Mouse (Mus musculus) CH12.LX (cell line): Measurements from ENCODE around the gene 2410015M20Rik. TPM values are rescaled to one million over a fixed set of nuclear protein-coding genes. Genes with fewer than 3 reads are reported as not detected.

Experiments used
- DNase-seq: peaks from one replicate; pipeline ENCODE4 v3.0.0-alpha.2; 2013; ENCODE audit errors: extremely low read depth
- H3K27ac ChIP-seq: 2 replicates; pipeline ENCODE4 v1.5.1; 2012; ENCODE audit warnings: low read depth, mild to moderate bottlenecking, control low read depth, moderate library complexity; ENCODE audit not compliant: insufficient read depth
- H3K27me3 ChIP-seq: replicated peaks from 2 replicates; pipeline ENCODE3; 2012; ENCODE audit warnings: inconsistent platforms
- H3K36me3 ChIP-seq, 2 experiments: replicated peaks in 1 of 2; 2 replicates each; pipeline versions ENCODE3 to v1.6.1; 2012; ENCODE audit warnings: inconsistent platforms in 1 of 2, low read length in 1 of 2, mild to moderate bottlenecking in 1 of 2, mixed read lengths in 1 of 2, moderate library complexity in 1 of 2; ENCODE audit not compliant: control insufficient read depth in 1 of 2, insufficient read depth in 1 of 2
- H3K4me1 ChIP-seq, 2 experiments: 2 replicates each; pipeline ENCODE4 v1.6.1; 2012; ENCODE audit warnings: inconsistent platforms in 1 of 2, moderate library complexity in 1 of 2; ENCODE audit not compliant: insufficient read depth in 2 of 2, control insufficient read depth in 1 of 2
- H3K4me2 ChIP-seq: 2 replicates; pipeline ENCODE4 v1.6.1; 2012; ENCODE audit warnings: low read depth, mild to moderate bottlenecking, control low read depth; ENCODE audit not compliant: poor library complexity, insufficient read depth, severe bottlenecking
- H3K4me3 ChIP-seq, 3 experiments: fragments of 150-350 bp in 1 of 3; sonication (generic) in 1 of 3; replicated peaks in 1 of 3; 2 replicates each; pipeline versions ENCODE3 to v1.5.1; 2011 to 2012; ENCODE audit warnings: low read depth in 2 of 3, low read length in 2 of 3, mild to moderate bottlenecking in 2 of 3, moderate library complexity in 2 of 3, control low read depth in 1 of 3, improper control_type of control experiment in 1 of 3, inconsistent platforms in 1 of 3, mixed read lengths in 1 of 3; ENCODE audit not compliant: poor library complexity in 1 of 3
- H3K79me2 ChIP-seq: replicated peaks from 2 replicates; pipeline ENCODE4 v1.6.1; 2012; ENCODE audit warnings: mild to moderate bottlenecking, moderate library complexity; ENCODE audit not compliant: control insufficient read depth, poor library complexity, insufficient read depth, severe bottlenecking; ENCODE audit errors: extremely low read depth
- H3K9ac ChIP-seq: 2 replicates; pipeline ENCODE4 v1.6.1; 2012; ENCODE audit warnings: low read depth, mild to moderate bottlenecking, control low read depth, moderate library complexity; ENCODE audit not compliant: insufficient read depth
- H3K9me3 ChIP-seq: replicated peaks from 2 replicates; pipeline ENCODE3; 2012; ENCODE audit warnings: low read length, inconsistent platforms, mixed read lengths
- BHLHE40 ChIP-seq: IDR thresholded peaks from 2 replicates; pipeline ENCODE4 v1.6.1; 2011; ENCODE audit warnings: mild to moderate bottlenecking, low read depth, low read length, improper control_type of control experiment
- CHD1 ChIP-seq: IDR thresholded peaks from 2 replicates; pipeline ENCODE4 v1.6.1; 2012; ENCODE audit warnings: low read depth, low read length, improper control_type of control experiment, inconsistent platforms
- CHD2 ChIP-seq: IDR thresholded peaks from 2 replicates; pipeline ENCODE4 v1.6.1; 2011; ENCODE audit warnings: low read length, improper control_type of control experiment
- CTCF ChIP-seq, 2 experiments: IDR thresholded peaks in 1 of 2; conservative IDR thresholded peaks in 1 of 2; 2 replicates each; pipeline ENCODE4 v1.5.1; 2011 to 2012; ENCODE audit warnings: low read depth in 2 of 2, low read length in 2 of 2, improper control_type of control experiment in 1 of 2, inconsistent platforms in 1 of 2, mild to moderate bottlenecking in 1 of 2, moderate library complexity in 1 of 2
- E2F4 ChIP-seq: IDR thresholded peaks from 2 replicates; pipeline ENCODE4 v1.6.1; 2011; ENCODE audit warnings: low read depth, low read length, improper control_type of control experiment; ENCODE audit not compliant: insufficient replicate concordance
- ELF1 ChIP-seq: IDR thresholded peaks from 2 replicates; pipeline ENCODE4 v1.6.1; 2014; ENCODE audit warnings: low read depth, mild to moderate bottlenecking, inconsistent platforms, low read length, improper control_type of control experiment
- EP300 ChIP-seq: IDR thresholded peaks from 2 replicates; pipeline ENCODE4 v1.6.1; 2011; ENCODE audit warnings: low read length, improper control_type of control experiment
- ETS1 ChIP-seq: conservative IDR thresholded peaks from 2 replicates; pipeline ENCODE4 v1.6.1; 2012; ENCODE audit warnings: low read depth, mild to moderate bottlenecking, inconsistent platforms, low read length, improper control_type of control experiment, moderate library complexity
- GABPA ChIP-seq: IDR thresholded peaks from 2 replicates; pipeline ENCODE4 v1.6.1; 2012; ENCODE audit warnings: low read depth, low read length, improper control_type of control experiment, inconsistent platforms; ENCODE audit not compliant: insufficient replicate concordance
- HCFC1 ChIP-seq: IDR thresholded peaks from 2 replicates; pipeline ENCODE4 v1.6.1; 2012; ENCODE audit warnings: low read depth, mild to moderate bottlenecking, inconsistent platforms, low read length, improper control_type of control experiment
- IRF4 ChIP-seq: IDR thresholded peaks from 2 replicates; pipeline ENCODE4 v1.6.1; 2014; ENCODE audit warnings: low read depth, mild to moderate bottlenecking, inconsistent platforms, low read length, improper control_type of control experiment
- KAT2A ChIP-seq: IDR thresholded peaks from 2 replicates; pipeline ENCODE4 v1.6.1; 2012; ENCODE audit warnings: low read length, improper control_type of control experiment, inconsistent platforms; ENCODE audit not compliant: insufficient replicate concordance
- MAX ChIP-seq: IDR thresholded peaks from 2 replicates; pipeline ENCODE4 v1.6.1; 2011; ENCODE audit warnings: low read length, improper control_type of control experiment
- MXI1 ChIP-seq: IDR thresholded peaks from 2 replicates; pipeline ENCODE4 v1.6.1; 2011; ENCODE audit warnings: mild to moderate bottlenecking, low read depth, low read length, improper control_type of control experiment
- MYC ChIP-seq: IDR thresholded peaks from 2 replicates; pipeline ENCODE4 v1.6.1; 2011; ENCODE audit warnings: low read depth, mild to moderate bottlenecking, improper control_type of control experiment, low read length
- NELFE ChIP-seq: IDR thresholded peaks from 2 replicates; pipeline ENCODE4 v1.6.1; 2011; ENCODE audit warnings: low read depth, low read length, improper control_type of control experiment
- NRF1 ChIP-seq: IDR thresholded peaks from 2 replicates; pipeline ENCODE4 v1.6.1; 2014; ENCODE audit warnings: low read depth, mild to moderate bottlenecking, inconsistent platforms, low read length, improper control_type of control experiment, moderate library complexity
- POLR2A ChIP-seq: IDR thresholded peaks from 2 replicates; pipeline ENCODE4 v1.6.1; 2011; ENCODE audit warnings: low read depth, mild to moderate bottlenecking, improper control_type of control experiment, low read length
- POLR2AphosphoS2 ChIP-seq: IDR thresholded peaks from 2 replicates; pipeline ENCODE4 v1.6.1; 2011; ENCODE audit warnings: low read depth, low read length, improper control_type of control experiment
- RAD21 ChIP-seq: IDR thresholded peaks from 2 replicates; pipeline ENCODE4 v1.6.1; 2011; ENCODE audit warnings: low read depth, mild to moderate bottlenecking, low read length, improper control_type of control experiment, moderate library complexity
- RCOR1 ChIP-seq: conservative IDR thresholded peaks from 2 replicates; pipeline ENCODE4 v1.6.1; 2012; ENCODE audit warnings: low read depth, mild to moderate bottlenecking, inconsistent platforms, low read length, improper control_type of control experiment
- SIN3A ChIP-seq: IDR thresholded peaks from 2 replicates; pipeline ENCODE4 v1.6.1; 2012; ENCODE audit warnings: low read length, improper control_type of control experiment, inconsistent platforms
- SMC3 ChIP-seq: IDR thresholded peaks from 2 replicates; pipeline ENCODE4 v1.6.1; 2011; ENCODE audit warnings: low read depth, low read length, improper control_type of control experiment
- TBP ChIP-seq: conservative IDR thresholded peaks from 2 replicates; pipeline ENCODE4 v1.6.1; 2011; ENCODE audit warnings: low read depth, low read length, improper control_type of control experiment
- TCF12 ChIP-seq: IDR thresholded peaks from 2 replicates; pipeline ENCODE4 v1.6.1; 2014; ENCODE audit warnings: low read depth, mild to moderate bottlenecking, inconsistent platforms, low read length, improper control_type of control experiment
- UBTF ChIP-seq: IDR thresholded peaks from 2 replicates; pipeline ENCODE4 v1.6.1; 2012; ENCODE audit warnings: low read depth, mild to moderate bottlenecking, inconsistent platforms, low read length, improper control_type of control experiment, moderate library complexity
- USF2 ChIP-seq: conservative IDR thresholded peaks from 2 replicates; pipeline ENCODE4 v1.6.1; 2011; ENCODE audit warnings: low read depth, low read length, improper control_type of control experiment
- ZKSCAN1 ChIP-seq: IDR thresholded peaks from 2 replicates; pipeline ENCODE4 v1.6.1; 2012; ENCODE audit warnings: low read depth, inconsistent platforms, low read length, improper control_type of control experiment, borderline replicate concordance
- dilution Hi-C: fragments of 300-500 bp; cut with MboI; formaldehyde crosslinking; loops from 2 replicates; pipeline ENCODE4 v1.14.3; 2020; ENCODE audit warnings: low sequenced_read_pairs; ENCODE audit not compliant: extremely low pct_unique_long_range_greater_than_20kb, extremely low pct_ligation_motif_present
- in situ Hi-C: fragments of 300-500 bp; cut with MboI; formaldehyde crosslinking; loops from 3 replicates; pipeline ENCODE4 v1.14.3; 2019; ENCODE audit warnings: low sequenced_read_pairs, low pct_ligation_motif_present, low pct_unique_long_range_greater_than_20kb, mixed read lengths
- polyA plus RNA-seq: library from polyadenylated mRNA; unstranded; fragments of >175 nt; gene quantifications from 2 replicates; pipeline ENCODE4 v1.2.1, GENCODE M21; 2012; ENCODE audit warnings: low read depth; ENCODE audit not compliant: insufficient read length
- total RNA-seq, 2 experiments: library from RNA; depleted of rRNA; stranded (reverse); fragments of 300-350 nt in 1 of 2; fragments of >200 nt in 1 of 2; gene quantifications; 2 replicates each; pipeline ENCODE4 v1.2.3; 2012 to 2014

The 2410015M20Rik gene
- total and polyA plus RNA-seq, 3 experiments: 154 to 272 (median 202) TPM

- peaks cover 41% of the 10 kb centered on the region for H3K79me2 ChIP-seq
- H3K9ac ChIP-seq: peak within 1 kb of the TSS; percentile 99; the same call in 1 of the 2 replicates
- H3K9me3 ChIP-seq: no peaks in the 10 kb centered on the region
- peak within 1 kb of the TSS; percentile 55 to 64 (median 61) for H3K4me3 ChIP-seq
- H3K4me2 ChIP-seq: peak within 1 kb of the TSS; percentile 86
- H3K4me1 ChIP-seq: peaks cover 17 to 56% of the 10 kb centered on the region in 2 experiments
- H3K27ac ChIP-seq: peak within 1 kb of the TSS; percentile 63
- DNase-seq: peak; percentile 62
- peaks cover 18 to 30% of the 10 kb centered on the region in 2 experiments for H3K36me3 ChIP-seq
- 0 out of 2 replicates have a peak, but pooled peaks have one; percentile 44 for TF ChIP-seq NELFE
- TF ChIP-seq POLR2A: peak; percentile 53
- peak; percentile 85 for TF ChIP-seq MXI1
- TF ChIP-seq TCF12: peak; percentile 34; the same call in 1 of the 2 replicates
- TF ChIP-seq EP300: no peak
- peak; percentile 86 for TF ChIP-seq NRF1
- no peak for TF ChIP-seq ETS1
- TF ChIP-seq, all 38 proteins: peak for 5
- no peaks in the 10 kb centered on the region for H3K27me3 ChIP-seq
- in situ Hi-C loops (no loop called here), dilution Hi-C loops (no loop called here)
Observed at GRCm38 (mm10) chr17:56627530-56628277, 18.1 kb upstream of the 2410015M20Rik start, which contains the start of gene Catsperd. Gene Catsperd, plus strand, starts transcription at chr17:56628143.

GRCm38 (mm10) chr17:56626754-56627470 is 17.3 kb upstream of the 2410015M20Rik start, which contains the start of gene Lonp1:
Gene Lonp1, minus strand, starts transcription at chr17:56626887.
- DNase-seq: peak; percentile 99
- Histone ChIP-seq H3K36me3 (peaks cover 26 to 37% of the 10 kb centered on the region in 2 experiments), H3K9ac (peak within 1 kb of the TSS; percentile 86), H3K4me3 (peak within 1 kb of the TSS; percentile 64 to 96 (median 94)), H3K4me2 (peak within 1 kb of the TSS; percentile 86), H3K9me3 (no peaks in the 10 kb centered on the region), H3K4me1 (peaks cover 17 to 53% of the 10 kb centered on the region in 2 experiments), H3K79me2 (peaks cover 41% of the 10 kb centered on the region), H3K27me3 (no peaks in the 10 kb centered on the region), H3K27ac (peak within 1 kb of the TSS; percentile 63)
- dilution Hi-C loops: no loop called here
- in situ Hi-C loops: no loop called here
- peak; percentile 67 for TF ChIP-seq ETS1
- peak; percentile 88 for TF ChIP-seq TCF12
- no peak for TF ChIP-seq E2F4
- no peak for TF ChIP-seq CHD2
- TF ChIP-seq NELFE: peak; percentile 60
- no peak for TF ChIP-seq EP300
- TF ChIP-seq HCFC1: peak; percentile 94
- peak; percentile 14; the same call in 1 of the 2 replicates for TF ChIP-seq ELF1
- TF ChIP-seq RCOR1: no peak; the same call in 1 of the 2 replicates
- TF ChIP-seq SMC3: no peak
- TF ChIP-seq SIN3A: peak; percentile 93
- TF ChIP-seq ZKSCAN1: no peak
- TF ChIP-seq RAD21: no peak
- TF ChIP-seq BHLHE40: peak; percentile 100
- peak; percentile 69; the same call in 1 of the 2 replicates for TF ChIP-seq KAT2A
- peak; percentile 69; the same call in 1 of the 2 replicates for TF ChIP-seq MYC
- peak; percentile 90 for TF ChIP-seq USF2
- peak; percentile 11; the same call in 1 of the 2 replicates for TF ChIP-seq GABPA
- no peak for TF ChIP-seq CTCF (conservative IDR thresholded peaks at IDR 0.05 in 1 of 2, IDR thresholded peaks at IDR 0.05 in 1 of 2; ENCODE audit: low read depth in 2 of 2, low read length in 2 of 2)
- TF ChIP-seq MAX: peak; percentile 94
- no peak for TF ChIP-seq UBTF
- TF ChIP-seq CHD1: 0 out of 2 replicates have a peak, but pooled peaks have one; percentile 11
- no peak for TF ChIP-seq POLR2AphosphoS2
- peak; percentile 91 for TF ChIP-seq MXI1
- peak; percentile 48; the same call in 1 of the 2 replicates for TF ChIP-seq IRF4
- peak; percentile 44; the same call in 1 of the 2 replicates for TF ChIP-seq TBP
